ENCODE assay signal across 34 mouse cellular contexts in genomic region chr14:10797595-10797994, GRCm38 (mm10).
"Had no signal": no experiment of that assay in that cellular context is flagged by ENCODE, and none has a peak within 500 bp of the region (broad histone marks: within the 10 kb centered on the region; RNA-seq: fewer than 3 reads in every experiment).

No protein-coding gene starts in this region.

- H3K4me1 ChIP-seq: heart, embryonic 10.5 days; heart, embryonic 12.5 days; heart, embryonic 13.5 days; heart, embryonic 15.5 days; hindbrain, embryonic 10.5 days; hindbrain, embryonic 12.5 days; hindbrain, embryonic 13.5 days; hindbrain, embryonic 15.5 days; intestine, embryonic 15.5 days had no signal

- H3K9ac ChIP-seq: heart, embryonic 12.5 days; heart, embryonic 13.5 days; heart, embryonic 15.5 days; hindbrain, embryonic 12.5 days; hindbrain, embryonic 13.5 days; hindbrain, embryonic 14.5 days; hindbrain, embryonic 15.5 days; intestine, embryonic 15.5 days; kidney, embryonic 15.5 days had no signal

- H3K4me3 ChIP-seq: heart, adult 2 months; heart, embryonic 10.5 days; heart, embryonic 12.5 days; heart, embryonic 13.5 days; heart, embryonic 15.5 days; hindbrain, embryonic 10.5 days; hindbrain, embryonic 12.5 days; hindbrain, embryonic 13.5 days; hindbrain, embryonic 15.5 days; intestine, embryonic 15.5 days; kidney, embryonic 15.5 days; layer of hippocampus, adult 2 months had no signal

- H3K9me3 ChIP-seq: heart, embryonic 10.5 days; heart, embryonic 12.5 days; heart, embryonic 13.5 days; heart, embryonic 15.5 days; hindbrain, embryonic 10.5 days; hindbrain, embryonic 12.5 days; hindbrain, embryonic 13.5 days; hindbrain, embryonic 15.5 days; intestine, embryonic 15.5 days; kidney, embryonic 15.5 days had no signal

- H3K36me3 ChIP-seq: heart, embryonic 10.5 days; heart, embryonic 12.5 days; heart, embryonic 13.5 days; heart, embryonic 15.5 days; hindbrain, embryonic 10.5 days; hindbrain, embryonic 12.5 days; hindbrain, embryonic 13.5 days; hindbrain, embryonic 15.5 days; intestine, embryonic 15.5 days; kidney, embryonic 15.5 days had no signal

- DNase-seq: heart, adult 2 months; heart, postnatal 10 days; heart, postnatal 14 days; heart, postnatal 36 days; heart, postnatal 4 days; kidney, adult 11 months; kidney, adult 18-20 months; kidney, adult 2 months; kidney, adult 8-10 months; kidney, adult 9 months; kidney, postnatal 10 days; kidney, postnatal 14 days; kidney, postnatal 25 days; kidney, postnatal 36 days; kidney, postnatal 4 days; layer of hippocampus, adult 9-11 months; layer of hippocampus, postnatal 36 days had no signal

- H3K4me2 ChIP-seq: heart, embryonic 11.5 days; heart, embryonic 12.5 days; heart, embryonic 13.5 days; heart, embryonic 15.5 days; hindbrain, embryonic 12.5 days; hindbrain, embryonic 13.5 days; hindbrain, embryonic 14.5 days; hindbrain, embryonic 15.5 days; intestine, embryonic 15.5 days; kidney, embryonic 15.5 days had no signal

- H3K27ac ChIP-seq: heart, adult 2 months; heart, embryonic 10.5 days; heart, embryonic 13.5 days; heart, embryonic 15.5 days; hindbrain, embryonic 10.5 days; hindbrain, embryonic 12.5 days; hindbrain, embryonic 13.5 days; hindbrain, embryonic 14.5 days; hindbrain, embryonic 15.5 days; intestine, embryonic 15.5 days; kidney, embryonic 15.5 days; kidney, postnatal 0 days; layer of hippocampus, adult 2 months had no signal

- ATAC-seq: inflammation-experienced regulatory T-cells, adult 6 months; intestine, embryonic 15.5 days; intestine, embryonic 16.5 days; intestine, postnatal 0 days had no signal

- H3K27me3 ChIP-seq: heart, embryonic 12.5 days; heart, embryonic 13.5 days; heart, embryonic 15.5 days; hindbrain, embryonic 12.5 days; hindbrain, embryonic 13.5 days; hindbrain, embryonic 15.5 days; intestine, embryonic 15.5 days; kidney, embryonic 15.5 days had no signal
